Mouse (Mus musculus) gastrocnemius, adult 2 months (tissue): ENCODE measurements around the gene Brdt. TPM values are rescaled to one million over a fixed set of nuclear protein-coding genes. Genes with fewer than 3 reads are reported as not detected.
A peak's percentile ranks its signal among the peaks of the same experiment; 100 is the strongest.

Experiments
- DNase-seq: peaks from one replicate; pipeline ENCODE4 v3.0.0; 2022
- H3K27ac ChIP-seq: fragments of 200-600 bp; 2 replicates; pipeline ENCODE4 v1.8.1; 2022; ENCODE audit warnings: mild to moderate bottlenecking
- H3K4me3 ChIP-seq: fragments of 200-600 bp; 2 replicates; pipeline ENCODE4 v1.8.1; 2022; ENCODE audit warnings: mild to moderate bottlenecking, moderate library complexity
- CTCF ChIP-seq: fragments of 200-600 bp; IDR thresholded peaks from 2 replicates; pipeline ENCODE4 v1.8.1; 2022; ENCODE audit warnings: antibody characterized with exemption, mild to moderate bottlenecking, moderate library complexity
- intact Hi-C: fragments of 180-260 bp; cut with DNase I; formaldehyde crosslinking; loops from one replicate; pipeline ENCODE4 v1.15.1; 2025
- total RNA-seq, 2 experiments: library from RNA; stranded (reverse); gene quantifications; 2 replicates each; pipeline ENCODE4 v1.2.3; 2021

The Brdt gene
- total RNA-seq, 2 experiments from 2014 or later: 2.1 to 2.3 TPM

DNA sequence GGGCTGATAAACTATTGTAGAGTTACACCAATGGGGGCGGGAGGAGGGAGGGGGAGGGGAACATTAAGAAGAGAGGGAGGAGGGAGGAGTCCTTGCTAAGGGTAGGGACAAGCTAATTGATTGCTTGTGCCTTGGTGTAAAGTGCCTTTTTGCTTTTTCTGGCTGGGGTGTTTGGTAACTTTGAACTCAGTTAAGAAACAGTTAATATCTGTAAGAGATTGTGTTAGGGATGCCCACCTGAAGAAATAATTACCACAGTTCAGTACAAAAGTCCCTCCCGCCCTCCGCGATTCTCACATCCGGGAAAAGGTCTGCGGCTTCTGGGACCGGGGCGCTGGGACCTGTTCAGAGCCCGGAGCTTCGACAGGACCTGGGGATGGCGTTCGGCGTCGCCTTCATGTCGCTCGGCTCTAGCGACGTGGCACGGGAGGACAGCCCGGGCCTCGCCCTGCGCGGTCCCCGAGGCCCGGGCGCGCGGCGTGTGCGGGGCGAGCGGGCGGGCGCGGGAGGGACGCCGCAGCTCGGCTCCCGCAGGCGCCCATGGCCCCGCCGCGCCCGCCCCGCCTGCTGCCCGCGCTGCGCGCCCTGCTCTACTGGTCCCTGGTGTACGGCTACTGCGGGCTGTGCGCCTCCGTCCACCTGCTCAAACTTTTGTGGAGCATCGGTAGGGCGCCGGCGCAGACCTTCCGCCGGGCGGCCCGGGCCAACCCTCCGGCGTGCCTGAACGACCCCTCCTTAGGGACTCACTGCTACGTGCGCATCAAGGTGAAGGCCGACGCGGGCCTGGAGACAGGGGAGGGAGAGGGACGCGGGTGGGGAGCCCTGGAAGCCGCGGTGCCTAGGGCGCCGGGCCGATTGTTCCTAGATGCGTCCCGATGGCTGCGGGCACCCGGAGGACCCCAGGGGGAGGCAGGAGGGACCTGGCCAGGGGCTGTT, 72.3 kb downstream of the Brdt start:
- TF ChIP-seq CTCF: no peak
- H3K4me3 ChIP-seq: peak overlapping the region; percentile 79
- intact Hi-C loops: no loop called here
- peak; percentile 30 for DNase-seq
- H3K27ac ChIP-seq: peak overlapping the region; percentile 61

DNA sequence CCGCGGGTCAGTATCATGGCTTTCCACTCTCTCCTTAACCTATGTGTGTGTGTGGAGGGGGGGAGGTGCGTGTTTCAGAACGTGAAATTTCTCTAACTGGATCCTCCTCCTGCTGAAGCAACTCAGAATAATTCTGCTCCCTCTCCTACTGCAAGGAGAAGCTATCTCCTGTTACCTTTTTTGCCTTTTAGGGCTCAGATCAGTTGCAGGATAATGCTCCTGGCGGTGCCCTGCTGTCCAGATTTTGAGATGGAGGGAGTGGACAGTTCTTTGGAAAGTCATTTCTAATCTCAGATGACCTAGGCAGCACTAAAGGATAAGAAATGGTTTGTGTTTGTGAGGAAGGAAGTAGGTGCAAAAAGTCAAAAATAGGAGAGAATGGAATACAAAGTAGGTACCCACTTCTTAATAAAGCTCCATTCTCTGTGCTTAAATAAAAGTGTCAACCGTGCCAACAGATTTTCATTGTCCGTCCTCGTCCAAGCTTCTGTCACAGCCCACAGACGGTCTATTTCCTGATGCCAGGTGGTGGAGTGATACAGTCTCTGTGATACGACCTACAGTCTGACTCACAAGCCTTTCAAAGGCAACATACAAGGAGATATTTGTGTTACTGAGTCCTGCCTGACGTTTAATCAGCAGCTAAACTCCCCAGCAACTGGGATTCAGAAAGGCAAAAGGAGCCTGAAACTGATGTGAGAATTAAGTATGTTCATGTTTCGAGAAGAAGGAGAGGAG, 73.2 kb downstream of the Brdt start:
- no peak for DNase-seq
- intact Hi-C loops: no loop called here
- Histone ChIP-seq H3K27ac (peak overlapping the region; percentile 61; the same call in 1 of the 2 replicates), H3K4me3 (peak overlapping the region; percentile 79)
- TF ChIP-seq CTCF: no peak

DNA sequence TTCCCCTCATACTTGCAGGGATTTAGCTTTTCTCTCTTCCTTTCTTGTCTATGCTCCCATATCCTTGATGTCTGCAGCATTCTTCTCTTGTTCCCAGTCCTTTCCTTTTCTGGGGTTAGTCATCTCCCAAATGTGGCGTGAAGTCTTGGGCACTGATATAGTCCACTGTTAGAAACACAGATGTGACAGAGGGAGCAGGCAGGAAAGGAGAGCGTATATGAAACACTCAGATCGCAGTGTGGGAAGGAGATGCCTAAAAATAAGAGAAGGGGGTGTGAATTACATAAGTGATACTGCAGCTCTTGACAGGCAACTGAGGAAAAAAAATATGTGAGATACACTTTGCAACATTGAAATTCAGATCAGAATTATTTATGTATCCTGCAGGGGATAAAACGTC, 74.4 kb downstream of the Brdt start:
- H3K4me3 ChIP-seq: no peak overlapping the region
- DNase-seq: no peak
- TF ChIP-seq CTCF: no peak
- intact Hi-C loops: no loop called here
- no peak overlapping the region for H3K27ac ChIP-seq

DNA sequence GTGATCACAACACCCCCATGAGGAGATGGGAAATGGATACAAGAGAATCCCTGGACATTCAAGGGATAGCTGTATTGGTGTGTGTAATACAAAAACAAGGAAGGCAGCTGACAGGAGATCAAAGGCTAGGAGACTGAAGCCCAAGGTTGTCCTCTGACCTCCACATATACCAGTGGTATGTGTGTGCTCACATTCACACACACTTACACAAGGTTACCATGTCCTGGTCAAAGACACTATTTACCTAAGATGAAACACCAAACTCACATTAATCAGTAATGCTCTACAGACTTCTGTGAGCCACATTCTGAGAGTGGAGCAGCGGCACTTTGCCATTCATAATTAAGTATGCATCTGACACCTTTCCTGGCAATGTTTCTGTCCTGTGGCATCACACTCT, 79.3 kb downstream of the Brdt start:
- no peak for TF ChIP-seq CTCF
- no peak for DNase-seq
- H3K27ac ChIP-seq: no peak overlapping the region
- intact Hi-C loops: no loop called here
- no peak overlapping the region for H3K4me3 ChIP-seq

DNA sequence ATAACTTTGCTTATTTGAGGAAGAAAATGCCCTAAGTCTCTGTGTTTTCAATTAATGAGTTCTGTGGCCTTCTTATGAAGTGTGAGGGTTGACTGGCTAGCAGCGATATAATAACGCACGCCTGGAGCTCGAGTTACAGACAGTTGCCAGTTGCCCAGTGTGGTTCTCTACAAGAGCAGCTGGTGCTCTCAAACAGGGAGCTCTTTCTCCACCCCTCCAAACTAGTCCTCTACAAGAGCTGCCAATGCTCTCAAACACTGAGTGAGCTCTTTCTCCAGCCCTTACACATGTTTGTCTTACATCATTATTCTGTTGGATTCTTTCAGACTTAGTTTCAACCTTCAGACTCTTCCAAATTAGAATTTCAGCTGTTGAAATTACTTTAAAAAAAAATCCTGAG, 80.4 kb downstream of the Brdt start:
- TF ChIP-seq CTCF: no peak
- intact Hi-C loops: no loop called here
- peak; percentile 61 for DNase-seq
- peak overlapping the region; percentile 46 for H3K27ac ChIP-seq
- H3K4me3 ChIP-seq: no peak overlapping the region

DNA sequence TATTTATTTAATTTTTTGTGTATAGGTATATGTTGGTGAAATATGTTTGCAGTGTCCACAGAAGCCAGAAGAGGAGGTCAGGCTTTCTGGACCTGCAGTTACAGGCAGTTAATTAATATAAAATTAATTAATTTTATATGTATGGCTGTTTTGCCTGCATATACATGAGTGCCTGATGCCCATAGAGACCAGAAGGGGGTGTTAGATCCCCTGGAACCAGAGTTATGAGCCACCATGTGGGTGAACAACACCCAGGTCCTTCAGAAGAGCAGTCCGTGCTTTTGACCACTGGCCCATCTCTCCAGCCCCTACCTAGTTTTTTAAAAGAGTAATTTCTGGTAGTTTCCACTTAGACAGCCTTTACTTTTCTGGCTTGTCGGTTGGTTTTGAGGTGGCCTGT, 81.3 kb downstream of the Brdt start:
- no peak for TF ChIP-seq CTCF
- H3K4me3 ChIP-seq: no peak overlapping the region
- H3K27ac ChIP-seq: no peak overlapping the region
- no peak for DNase-seq
- intact Hi-C loops: no loop called here

DNA sequence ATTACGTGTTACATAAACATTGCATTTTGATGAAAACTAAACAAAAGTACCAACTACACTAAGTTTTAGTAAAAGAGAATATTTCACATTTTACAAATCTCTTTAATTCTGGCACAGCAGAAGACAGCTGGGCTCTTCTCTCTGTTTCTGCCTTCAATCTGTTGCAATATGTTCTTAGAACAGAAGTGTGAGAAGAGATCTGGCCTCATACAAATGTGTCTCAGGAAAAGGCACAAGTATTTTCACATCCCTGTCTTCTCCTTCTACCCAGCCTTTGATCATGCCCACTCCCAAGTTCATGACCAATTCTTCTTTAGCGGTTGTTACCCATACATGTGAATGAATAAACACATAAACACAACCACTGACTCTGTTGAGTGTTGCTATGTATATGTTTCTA, 84.1 kb downstream of the Brdt start:
- intact Hi-C loops: no loop called here
- TF ChIP-seq CTCF: no peak
- H3K27ac ChIP-seq: no peak overlapping the region
- no peak for DNase-seq
- H3K4me3 ChIP-seq: no peak overlapping the region

DNA sequence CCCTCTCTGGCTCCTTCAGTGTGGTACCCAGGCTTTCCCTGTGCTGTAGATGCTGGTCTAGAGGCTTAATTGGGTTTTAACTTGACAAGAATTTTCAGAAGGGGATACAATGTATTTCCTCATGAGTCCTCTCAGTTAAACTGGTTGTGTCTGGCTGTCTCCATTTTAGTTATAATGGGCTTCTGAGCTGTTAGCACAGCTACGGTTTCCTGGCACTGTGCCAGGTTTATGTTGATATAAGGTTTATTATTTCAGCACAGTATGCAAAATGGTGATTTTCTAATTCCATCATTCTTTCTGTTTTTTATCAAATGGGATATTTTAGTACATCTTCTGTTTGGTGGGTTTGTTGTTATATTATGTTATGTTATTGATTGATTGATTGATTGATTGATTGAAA, 90.7 kb downstream of the Brdt start:
- TF ChIP-seq CTCF: no peak
- H3K4me3 ChIP-seq: no peak overlapping the region
- H3K27ac ChIP-seq: no peak overlapping the region
- DNase-seq: no peak
- intact Hi-C loops: no loop called here

DNA sequence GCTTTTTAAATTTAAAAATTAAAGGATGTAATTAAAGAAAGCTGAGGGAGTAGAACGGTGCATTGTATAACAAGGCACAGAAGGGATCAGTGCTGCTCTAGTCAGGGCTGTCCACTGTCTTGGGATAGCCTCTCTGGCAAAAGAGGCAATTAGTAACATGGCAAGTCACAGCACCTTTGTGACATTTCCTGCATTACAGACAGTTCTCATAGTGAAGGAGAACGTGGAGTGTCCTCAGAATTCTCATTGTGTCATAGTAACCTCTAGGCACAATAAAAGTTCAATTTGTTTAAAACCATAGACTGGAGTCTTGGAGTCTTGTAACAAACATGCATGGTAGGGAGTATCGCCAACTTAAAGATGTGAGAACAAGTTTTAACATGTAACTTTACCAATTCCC, 100.3 kb downstream of the Brdt start, which contains the start of gene Lpcat2b:
Gene Lpcat2b, plus strand, starts transcription at position 301 of the 400 bp plus-strand sequence.
- TF ChIP-seq CTCF: no peak
- H3K4me3 ChIP-seq: no peak within 1 kb of the TSS
- no peak within 1 kb of the TSS for H3K27ac ChIP-seq
- DNase-seq: no peak
- intact Hi-C loops: loop anchor here (10.0 kb wide), 1 partner anchor 164 kb away; the partner anchor contains the start of genes Glmn and Rpap2

DNA sequence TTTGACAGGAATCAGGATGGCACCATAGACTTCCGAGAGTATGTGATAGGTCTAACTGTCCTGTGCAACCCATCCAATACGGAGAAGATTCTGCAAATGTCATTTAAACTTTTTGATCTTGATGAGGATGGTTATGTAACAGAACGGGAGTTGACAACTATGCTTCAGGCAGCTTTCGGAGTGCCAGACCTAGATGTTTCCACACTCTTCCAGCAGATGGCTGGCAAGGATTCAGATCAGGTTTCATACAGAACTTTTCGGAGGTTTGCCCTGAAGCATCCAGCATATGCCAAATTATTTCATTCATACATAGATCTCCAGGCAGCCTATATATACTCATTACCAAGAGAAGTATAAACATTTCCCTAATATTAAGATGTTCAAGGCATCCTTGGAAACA, 103.0 kb downstream of the Brdt start:
- DNase-seq: no peak
- intact Hi-C loops: loop anchor here (10.0 kb wide), 1 partner anchor 161 kb away; the partner anchor contains the start of genes Glmn and Rpap2
- no peak for TF ChIP-seq CTCF
- Histone ChIP-seq H3K27ac (no peak overlapping the region), H3K4me3 (no peak overlapping the region)

DNA sequence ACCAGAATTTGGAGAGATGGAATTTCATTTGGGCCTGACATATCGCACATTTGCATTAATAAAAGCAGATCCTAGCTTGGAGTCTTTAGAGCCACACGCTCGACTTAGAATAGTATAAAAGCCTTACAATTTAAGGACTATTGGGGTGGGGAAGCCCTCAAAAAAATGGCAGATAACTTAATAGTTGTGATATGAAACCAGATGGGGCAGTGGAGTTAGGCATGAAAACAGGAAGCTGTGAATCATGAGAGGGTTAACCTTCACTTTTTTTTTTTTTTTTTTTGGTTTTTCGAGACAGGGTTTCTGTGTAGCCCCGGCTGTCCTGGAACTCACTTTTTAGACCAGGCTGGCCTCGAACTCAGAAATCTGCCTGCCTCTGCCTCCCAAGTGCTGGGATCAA, 105.2 kb downstream of the Brdt start:
- H3K27ac ChIP-seq: no peak overlapping the region
- no peak overlapping the region for H3K4me3 ChIP-seq
- intact Hi-C loops: loop anchor here (10.0 kb wide), 1 partner anchor 159 kb away; the partner anchor contains the start of genes Glmn and Rpap2
- TF ChIP-seq CTCF: no peak
- no peak for DNase-seq

Other genes starting within 250 kb of the Brdt start
- 10 to 100 TPM; 20.5 to 22.9 TPM for gene Tgfbr3, start 41.5 kb upstream of the Brdt start, total RNA-seq
- gene Ephx4, start 71.6 kb downstream of the Brdt start, total RNA-seq: under 1 TPM; 0.67 to 0.99 TPM
- gene Lpcat2b, start 100.4 kb downstream of the Brdt start, total RNA-seq: not detected
- 1 to 10 TPM; 5.5 to 8.5 TPM for gene Btbd8, start 106.8 kb downstream of the Brdt start, total RNA-seq
- gene Gm42669, start 176.5 kb downstream of the Brdt start, total RNA-seq: under 1 TPM in 1 of 2 experiments, not detected in 1; 0.08 TPM
- under 1 TPM in 1 of 2 experiments, not detected in 1; 0.11 TPM for gene 1700028K03Rik, start 203.6 kb downstream of the Brdt start, total RNA-seq